Mouse (Mus musculus): ENCODE measurements at regions not wholly inside any gene's neighbourhood (a gene's known extent, or its start where the extent isn't known, plus 50 kb on each side); places are given as distances from the start of the nearest gene placed in this dataset.

- TF ChIP-seq EP300 (IDR thresholded peaks at IDR 0.05; ENCODE audit: low read depth) (no peak), CTCF (IDR thresholded peaks at IDR 0.05; ENCODE audit: low read depth) (no peak)
- H3K9ac ChIP-seq (replicated peaks), result no peak overlapping the region
- H3K36me3 ChIP-seq (replicated peaks; ENCODE audit: control insufficient read depth, insufficient read depth, low read depth), result no peaks in the 10 kb centered on the region
- no peaks in the 10 kb centered on the region; the same call in 1 of the 2 replicates for H3K27me3 ChIP-seq (ENCODE audit: control insufficient read depth, insufficient read depth, low read length)
- ATAC-seq (ENCODE audit: insufficient read depth) (no peak), DNase-seq (ENCODE audit: low read depth in 3 of 3, low spot score in 3 of 3) (no peak)
- no peaks in the 10 kb centered on the region for H3K9me3 ChIP-seq (ENCODE audit: control insufficient read depth, low read length)
- no peak overlapping the region for H3K4me2 ChIP-seq (ENCODE audit: low read depth)
- WGBS (ENCODE audit: insufficient replicate concordance), result 17% methylated on average over 4 of the region's 4 CpGs
- H3K4me1 ChIP-seq (replicated peaks; ENCODE audit: control insufficient read depth in 2 of 2, insufficient read depth in 2 of 2, low read length in 1 of 2), result no peaks in the 10 kb centered on the region
- H3K4me3 ChIP-seq (ENCODE audit: insufficient read depth in 1 of 2, low read depth in 2 of 2, low read length in 2 of 2), result no peak overlapping the region
- no peak overlapping the region for H3K27ac ChIP-seq
Observed at GRCm38 (mm10) chr13:60123964-60124363, 53.2 kb downstream of the Gas1 start.

GRCm38 (mm10) chr13:60123174-60123587 lies 54.0 kb downstream of the Gas1 start:
- H3K4me1 ChIP-seq (replicated peaks; ENCODE audit: control insufficient read depth in 2 of 2, insufficient read depth in 2 of 2, low read length in 1 of 2), result no peaks in the 10 kb centered on the region
- no peak for TF ChIP-seq EP300 (IDR thresholded peaks at IDR 0.05; ENCODE audit: low read depth)
- TF ChIP-seq CTCF (IDR thresholded peaks at IDR 0.05; ENCODE audit: low read depth), result no peak
- no peak overlapping the region for H3K4me3 ChIP-seq (ENCODE audit: insufficient read depth in 1 of 2, low read depth in 2 of 2, low read length in 2 of 2)
- no peak overlapping the region for H3K4me2 ChIP-seq (ENCODE audit: low read depth)
- ATAC-seq (ENCODE audit: insufficient read depth) (no peak), DNase-seq (ENCODE audit: low read depth in 3 of 3, low spot score in 3 of 3) (no peak)
- H3K9ac ChIP-seq (replicated peaks), result no peak overlapping the region
- H3K27me3 ChIP-seq (ENCODE audit: control insufficient read depth, insufficient read depth, low read length), result no peaks in the 10 kb centered on the region; the same call in 1 of the 2 replicates
- WGBS (ENCODE audit: insufficient replicate concordance), result 23% methylated on average over 6 of the region's 6 CpGs
- H3K36me3 ChIP-seq (replicated peaks; ENCODE audit: control insufficient read depth, insufficient read depth, low read depth), result no peaks in the 10 kb centered on the region
- no peaks in the 10 kb centered on the region for H3K9me3 ChIP-seq (ENCODE audit: control insufficient read depth, low read length)
- no peak overlapping the region for H3K27ac ChIP-seq

GRCm38 (mm10) chr13:60122341-60123173 lies 54.6 kb downstream of the Gas1 start:
- Histone ChIP-seq H3K4me1 (replicated peaks; ENCODE audit: control insufficient read depth in 2 of 2, insufficient read depth in 2 of 2, low read length in 1 of 2) (no peaks in the 10 kb centered on the region), H3K9ac (replicated peaks) (no peak overlapping the region), H3K9me3 (ENCODE audit: control insufficient read depth, low read length) (no peaks in the 10 kb centered on the region), H3K36me3 (replicated peaks; ENCODE audit: control insufficient read depth, insufficient read depth, low read depth) (no peaks in the 10 kb centered on the region), H3K4me3 (ENCODE audit: insufficient read depth in 1 of 2, low read depth in 2 of 2, low read length in 2 of 2) (no peak overlapping the region), H3K27me3 (ENCODE audit: control insufficient read depth, insufficient read depth, low read length) (no peaks in the 10 kb centered on the region; the same call in 1 of the 2 replicates), H3K27ac (no peak overlapping the region), H3K4me2 (ENCODE audit: low read depth) (no peak overlapping the region)
- no peak for DNase-seq (ENCODE audit: low read depth in 3 of 3, low spot score in 3 of 3)
- TF ChIP-seq EP300 (IDR thresholded peaks at IDR 0.05; ENCODE audit: low read depth), result no peak
- no peak for TF ChIP-seq CTCF (IDR thresholded peaks at IDR 0.05; ENCODE audit: low read depth)
- 41% methylated on average over 29 of the region's 29 CpGs for WGBS (ENCODE audit: insufficient replicate concordance)
- no peak for ATAC-seq (ENCODE audit: insufficient read depth)

GRCm38 (mm10) chr13:60111465-60111864 lies 65.7 kb downstream of the Gas1 start:
- H3K9ac ChIP-seq (replicated peaks), result no peak overlapping the region
- no peaks in the 10 kb centered on the region for H3K36me3 ChIP-seq (replicated peaks; ENCODE audit: control insufficient read depth, insufficient read depth, low read depth)
- ATAC-seq (ENCODE audit: insufficient read depth) (no peak), DNase-seq (ENCODE audit: low read depth in 3 of 3, low spot score in 3 of 3) (no peak)
- H3K4me2 ChIP-seq (ENCODE audit: low read depth), result no peak overlapping the region
- H3K27me3 ChIP-seq (ENCODE audit: control insufficient read depth, insufficient read depth, low read length), result no peaks in the 10 kb centered on the region
- H3K4me3 ChIP-seq (ENCODE audit: insufficient read depth in 1 of 2, low read depth in 2 of 2, low read length in 2 of 2), result no peak overlapping the region
- no peak overlapping the region for H3K27ac ChIP-seq
- H3K9me3 ChIP-seq (ENCODE audit: control insufficient read depth, low read length), result no peaks in the 10 kb centered on the region
- WGBS (ENCODE audit: insufficient replicate concordance), result 74% methylated on average over 2 of the region's 2 CpGs
- TF ChIP-seq CTCF (IDR thresholded peaks at IDR 0.05; ENCODE audit: low read depth), result no peak
- no peak for TF ChIP-seq EP300 (IDR thresholded peaks at IDR 0.05; ENCODE audit: low read depth)
- H3K4me1 ChIP-seq (replicated peaks; ENCODE audit: control insufficient read depth in 2 of 2, insufficient read depth in 2 of 2, low read length in 1 of 2), result peaks cover 0 to 3% of the 10 kb centered on the region in 2 experiments; a peak in 2 of 4 replicates

- Histone ChIP-seq H3K9me3 (ENCODE audit: control insufficient read depth, low read length) (no peaks in the 10 kb centered on the region), H3K4me3 (ENCODE audit: insufficient read depth in 1 of 2, low read depth in 2 of 2, low read length in 2 of 2) (no peak overlapping the region), H3K4me1 (replicated peaks; ENCODE audit: control insufficient read depth in 2 of 2, insufficient read depth in 2 of 2, low read length in 1 of 2) (peaks cover 0 to 3% of the 10 kb centered on the region in 2 experiments; a peak in 2 of 4 replicates), H3K36me3 (replicated peaks; ENCODE audit: control insufficient read depth, insufficient read depth, low read depth) (no peaks in the 10 kb centered on the region), H3K4me2 (ENCODE audit: low read depth) (no peak overlapping the region), H3K27me3 (ENCODE audit: control insufficient read depth, insufficient read depth, low read length) (no peaks in the 10 kb centered on the region), H3K27ac (no peak overlapping the region), H3K9ac (replicated peaks) (no peak overlapping the region)
- ATAC-seq (ENCODE audit: insufficient read depth) (peak; percentile 68), DNase-seq (ENCODE audit: low read depth in 3 of 3, low spot score in 3 of 3) (peak; percentile 23 to 38 (median 33))
- TF ChIP-seq CTCF (IDR thresholded peaks at IDR 0.05; ENCODE audit: low read depth) (no peak), EP300 (IDR thresholded peaks at IDR 0.05; ENCODE audit: low read depth) (no peak)
- WGBS (ENCODE audit: insufficient replicate concordance), result 15% methylated on average over 11 of the region's 11 CpGs
Observed at GRCm38 (mm10) chr13:60110079-60110846, 66.9 kb downstream of the Gas1 start.
